Mouse (Mus musculus) layer of hippocampus, adult 9-10 months (tissue): ENCODE results near the gene Aurkc.
"Not testable (repeated sequence)": the region's sequence is repeated elsewhere in the genome, so short reads cannot be mapped to it uniquely, and the experiment has no call there.

Source experiments
- DNase-seq: peaks from one replicate; pipeline ENCODE4 v3.0.0; 2022; ENCODE audit warnings: low spot score

Aurkc gene

GRCm38 (mm10) chr7:6995251-6995650, at the start of gene Aurkc:
Aurkc (plus strand) TSS chr7:6995300.
- not testable (repeated sequence) for DNase-seq

GRCm38 (mm10) chr7:6948061-6948460, 47.0 kb upstream of the Aurkc start:
- DNase-seq: not testable (repeated sequence)

DNA sequence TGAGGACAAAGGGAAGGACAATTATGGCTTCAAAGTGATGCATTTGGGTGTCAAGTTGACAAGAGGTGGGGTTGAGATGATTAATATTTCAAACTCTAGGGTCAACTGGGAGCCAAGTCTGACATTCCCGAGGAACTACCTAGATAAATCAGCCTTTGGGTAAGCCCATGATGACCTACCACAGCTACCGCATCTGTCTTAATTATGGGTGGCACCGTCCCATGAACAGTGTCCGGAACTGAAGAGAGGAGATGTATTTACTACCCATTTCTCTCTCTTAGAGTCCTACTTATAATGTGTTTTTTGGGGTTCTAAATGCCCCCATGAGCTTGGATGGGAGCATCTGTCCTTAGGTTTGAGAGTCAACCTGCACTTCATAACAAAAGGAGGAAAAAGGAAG, 38.5 kb upstream of the Aurkc start:
- DNase-seq: no peak

DNA sequence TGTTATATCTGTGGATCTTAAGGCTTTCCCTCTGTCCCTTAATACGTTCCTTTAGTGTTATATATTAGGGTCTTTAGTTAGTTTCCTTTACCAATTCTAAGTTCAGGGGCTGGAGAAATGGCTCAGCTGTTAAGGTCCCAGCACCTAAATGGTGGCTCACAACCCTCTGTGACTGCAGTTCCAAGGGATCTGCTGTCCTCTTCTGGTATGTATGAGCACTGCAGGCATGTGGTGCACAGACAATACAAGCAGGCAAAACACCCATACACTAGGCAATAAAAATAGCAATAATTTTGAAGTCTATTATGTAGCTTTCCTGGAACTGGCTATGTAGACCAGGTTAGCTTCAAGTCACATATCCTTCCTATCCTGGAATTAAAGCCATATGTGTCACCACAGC, 36.5 kb upstream of the Aurkc start:
- DNase-seq: no peak

DNA sequence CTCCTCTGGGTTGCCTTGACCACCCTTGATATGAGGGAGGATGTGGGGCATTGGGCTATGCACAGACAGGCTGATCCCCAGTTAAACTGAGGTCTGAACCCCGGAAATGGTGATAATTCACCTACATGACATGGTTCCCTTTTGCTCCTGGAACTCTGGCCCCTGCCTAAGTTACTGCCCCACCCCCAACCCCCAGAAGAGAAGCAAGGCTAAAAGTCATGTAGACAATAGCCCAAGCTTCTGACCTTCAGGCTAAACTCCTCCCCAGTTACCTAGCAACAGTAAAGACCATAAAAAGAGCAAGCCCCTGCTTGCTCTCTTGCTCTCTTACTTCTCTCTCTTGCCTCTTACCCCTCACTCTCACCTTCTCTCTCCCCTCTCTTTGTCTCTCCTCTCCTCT, 21.5 kb upstream of the Aurkc start:
- DNase-seq: no peak

- no peak for DNase-seq
Observed at GRCm38 (mm10) chr7:6976890-6977289, 18.2 kb upstream of the Aurkc start.

DNA sequence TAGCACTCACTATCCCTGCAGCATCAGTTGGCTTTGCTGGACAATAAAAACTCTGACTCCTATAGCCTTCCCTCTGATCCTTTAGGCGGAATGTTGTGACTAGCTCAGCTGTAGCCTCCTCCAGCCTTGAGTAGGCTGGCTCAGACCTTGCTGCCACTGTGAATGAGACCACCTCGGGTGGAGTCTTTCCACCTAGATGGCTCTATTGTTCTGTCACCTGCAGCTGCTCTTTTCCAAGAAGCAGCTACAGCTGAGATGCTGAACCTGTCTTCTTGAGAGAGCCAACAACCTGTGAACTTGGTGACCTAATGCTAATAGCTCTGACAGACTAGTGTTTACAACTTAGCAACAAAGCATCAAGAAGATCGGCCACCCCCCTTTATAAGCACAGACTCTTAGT, 3.8 kb downstream of the Aurkc start:
- not testable (repeated sequence) for DNase-seq

DNA sequence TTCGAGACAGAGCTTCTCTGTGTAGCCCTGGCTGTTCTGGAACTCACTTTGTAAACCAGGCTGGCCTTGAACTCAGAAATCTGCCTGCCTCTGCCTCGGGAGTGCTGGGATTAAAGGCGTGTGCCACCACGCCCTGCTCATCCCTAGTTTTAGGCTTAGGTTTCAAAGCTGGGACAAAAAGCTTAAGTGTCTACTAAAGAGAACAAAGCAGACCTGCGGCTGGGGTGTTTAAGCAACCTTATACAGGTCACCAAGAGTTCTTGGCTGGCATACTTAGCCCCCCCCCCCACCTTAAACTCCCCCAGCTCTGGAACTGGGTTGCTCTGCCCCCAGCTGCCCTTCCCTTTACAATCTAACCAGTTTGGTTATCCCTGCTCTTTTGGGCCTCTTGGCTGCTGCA, 10.3 kb downstream of the Aurkc start:
- DNase-seq: not testable (repeated sequence)

GRCm38 (mm10) chr7:7027445-7027844, 32.3 kb downstream of the Aurkc start:
- no peak for DNase-seq

GRCm38 (mm10) chr7:7049659-7050320, 54.7 kb downstream of the Aurkc start:
- DNase-seq: not testable (repeated sequence)
